Mouse (Mus musculus) E14TG2a.4 (cell line): Measurements from ENCODE around the gene Gm45062.

Source experiments
- CTCF ChIP-seq: conservative IDR thresholded peaks from 2 replicates; pipeline ENCODE4 v1.5.1; 2014; ENCODE audit warnings: low read length
- POU5F1 ChIP-seq: IDR thresholded peaks from 2 replicates; pipeline ENCODE4 v1.6.1; 2014; ENCODE audit warnings: low read length, borderline replicate concordance

DNA sequence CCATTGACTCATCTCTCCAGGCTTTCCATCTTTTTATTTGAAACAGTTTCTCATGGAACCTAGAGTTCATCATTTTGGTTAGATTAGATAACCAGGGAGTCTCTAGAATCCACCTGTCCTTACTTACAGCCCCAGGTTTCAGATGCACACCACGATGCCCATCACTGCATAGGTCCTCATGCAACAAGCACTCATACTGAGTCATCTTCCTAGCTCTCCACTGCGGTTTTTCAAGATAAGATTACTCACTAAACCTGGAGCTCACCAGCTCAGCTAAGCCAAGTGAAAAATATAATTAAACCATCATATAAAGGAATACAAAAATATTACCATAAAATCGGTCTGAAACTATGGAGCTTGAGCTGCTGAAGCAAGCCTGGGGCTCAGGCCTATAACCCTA is 324.6 kb downstream of the Gm45062 start:
- TF ChIP-seq CTCF (no peak), POU5F1 (no peak)
